Mouse (Mus musculus): ENCODE measurements around the gene Olfr723. TPM values are rescaled to one million over a fixed set of nuclear protein-coding genes. Genes with fewer than 3 reads are reported as not detected.
"Not testable (repeated sequence)": the region's sequence is repeated elsewhere in the genome, so short reads cannot be mapped to it uniquely, and the experiment has no call there.

Gene Olfr723
- total RNA-seq (2022): not detected

DNA sequence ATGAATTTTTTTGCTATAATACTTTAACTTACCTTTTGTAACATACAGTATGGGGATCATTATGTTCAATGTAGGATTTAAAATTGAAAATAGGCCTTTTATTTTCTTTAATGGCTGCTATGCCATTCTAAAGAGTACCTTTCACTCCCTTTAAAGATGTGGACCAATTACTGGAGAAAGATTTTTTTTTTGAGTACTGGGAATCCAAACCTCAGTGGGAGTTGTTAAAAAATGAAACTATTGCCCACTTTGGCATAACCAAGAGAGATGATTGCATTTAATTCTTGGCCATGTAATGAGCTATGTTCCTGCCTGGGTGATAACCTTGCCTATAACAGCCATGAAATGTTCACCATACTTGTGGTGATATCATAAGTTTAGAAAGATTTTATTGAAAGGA lies at the start of gene Olfr723:
TSS of gene Olfr723 (minus strand) at position 101 of the 400 bp plus-strand sequence.
- DNase-seq: not testable (repeated sequence)

DNA sequence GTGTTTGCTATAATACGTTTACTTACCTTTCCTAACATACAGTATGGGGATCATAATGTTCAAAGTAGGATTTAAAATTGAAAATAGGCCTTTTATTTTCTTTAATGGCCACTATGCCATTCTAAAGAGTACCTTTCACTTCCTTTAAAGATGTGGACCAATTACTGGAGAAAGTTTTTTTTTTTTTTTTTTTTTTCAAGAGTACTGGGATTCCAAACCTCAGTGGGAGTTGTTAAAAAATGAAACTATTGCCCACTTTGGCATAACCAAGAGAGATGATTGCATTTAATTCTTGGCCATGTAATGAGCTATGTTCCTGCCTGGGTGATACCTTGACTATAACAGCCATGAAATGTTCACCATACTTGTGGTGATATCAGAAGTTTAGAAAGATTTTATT lies 31.6 kb upstream of the Olfr723 start, which contains the start of gene Olfr724:
TSS of gene Olfr724 (minus strand) at position 101 of the 400 bp plus-strand sequence.
- DNase-seq: not testable (repeated sequence)

DNA sequence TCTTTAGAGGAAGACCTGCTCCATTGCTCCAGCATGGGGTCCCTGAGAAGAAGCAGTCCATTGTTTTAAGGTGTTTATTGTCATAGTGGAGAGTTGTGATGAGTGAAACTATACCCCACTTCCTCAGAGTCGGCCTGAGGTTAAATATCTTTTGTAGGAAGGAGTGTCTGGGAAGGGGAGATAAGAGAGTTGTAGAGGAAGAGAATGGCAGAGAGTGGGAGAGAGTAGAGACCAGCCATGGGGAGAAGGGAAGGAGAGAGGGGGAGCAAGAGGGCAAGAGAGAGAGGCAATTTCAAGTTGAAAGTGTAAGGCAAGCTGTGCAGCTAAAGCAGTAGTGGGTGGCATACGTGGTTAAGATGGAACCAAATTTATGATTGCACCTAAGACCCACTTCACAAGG lies 24.3 kb upstream of the Olfr723 start:
- DNase-seq: no peak

DNA sequence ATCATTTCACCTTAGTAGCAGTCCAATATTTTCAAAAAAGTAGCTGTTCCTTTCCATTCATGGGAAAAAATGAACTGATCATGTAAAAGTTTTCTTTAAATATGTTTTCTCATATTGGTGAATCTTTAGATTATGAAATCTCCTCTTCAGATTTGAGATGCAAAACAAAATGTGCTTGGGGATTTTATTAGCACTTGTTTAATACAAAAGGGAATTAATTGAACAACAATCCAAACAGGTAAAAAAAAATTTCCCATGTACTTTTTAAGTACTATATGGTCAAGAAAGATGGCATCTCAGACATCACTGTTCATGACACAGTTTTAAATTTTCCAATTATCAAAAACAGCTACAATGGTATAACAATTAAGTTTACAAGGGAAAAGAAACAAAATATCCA lies 29.7 kb downstream of the Olfr723 start, which contains the start of gene Olfr722:
TSS of gene Olfr722 (minus strand) at position 101 of the 400 bp plus-strand sequence.
- DNase-seq: no peak

Other genes with a start within 250 kb of the Olfr723 start
- gene Armh4, start 148.4 kb downstream of the Olfr723 start, total RNA-seq (2022): 1 to 10 TPM in 2 of 4 experiments, under 1 TPM in 2; 0.89 to 2.0 (median 1.1) TPM
- not detected for gene Olfr722, start 29.8 kb downstream of the Olfr723 start, total RNA-seq (2022)
- not detected for gene Olfr724, start 31.5 kb upstream of the Olfr723 start, total RNA-seq (2022)
- not detected for gene Olfr725, start 108.6 kb upstream of the Olfr723 start, total RNA-seq (2022)
- not detected for gene Olfr726, start 159.2 kb upstream of the Olfr723 start, total RNA-seq (2022)
- gene Olfr727, start 191.4 kb upstream of the Olfr723 start, total RNA-seq (2022): not detected
- not detected for gene Olfr728, start 210.9 kb upstream of the Olfr723 start, total RNA-seq (2022)
- gene Olfr729, start 221.1 kb upstream of the Olfr723 start, total RNA-seq (2022): not detected

Data from adrenal gland, adult 8-10 months (tissue).